Mouse (Mus musculus) adrenal gland, postnatal 4 days (tissue): ENCODE data around the gene Bcam. TPM values are rescaled to one million over a fixed set of nuclear protein-coding genes. Genes with fewer than 3 reads are reported as not detected.

Source experiments
- DNase-seq, 2 experiments: peaks; one replicate each; pipeline ENCODE4 v3.0.0; 2021 to 2022; ENCODE audit warnings: low spot score in 2 of 2, mixed read lengths in 2 of 2
- total RNA-seq, 2 experiments: library from RNA; stranded (reverse); gene quantifications; 2 replicates each; pipeline ENCODE4 v1.2.3; 2021

Gene Bcam
- total RNA-seq, 2 experiments from 2014 or later = 59.8 to 84.7 TPM

DNA sequence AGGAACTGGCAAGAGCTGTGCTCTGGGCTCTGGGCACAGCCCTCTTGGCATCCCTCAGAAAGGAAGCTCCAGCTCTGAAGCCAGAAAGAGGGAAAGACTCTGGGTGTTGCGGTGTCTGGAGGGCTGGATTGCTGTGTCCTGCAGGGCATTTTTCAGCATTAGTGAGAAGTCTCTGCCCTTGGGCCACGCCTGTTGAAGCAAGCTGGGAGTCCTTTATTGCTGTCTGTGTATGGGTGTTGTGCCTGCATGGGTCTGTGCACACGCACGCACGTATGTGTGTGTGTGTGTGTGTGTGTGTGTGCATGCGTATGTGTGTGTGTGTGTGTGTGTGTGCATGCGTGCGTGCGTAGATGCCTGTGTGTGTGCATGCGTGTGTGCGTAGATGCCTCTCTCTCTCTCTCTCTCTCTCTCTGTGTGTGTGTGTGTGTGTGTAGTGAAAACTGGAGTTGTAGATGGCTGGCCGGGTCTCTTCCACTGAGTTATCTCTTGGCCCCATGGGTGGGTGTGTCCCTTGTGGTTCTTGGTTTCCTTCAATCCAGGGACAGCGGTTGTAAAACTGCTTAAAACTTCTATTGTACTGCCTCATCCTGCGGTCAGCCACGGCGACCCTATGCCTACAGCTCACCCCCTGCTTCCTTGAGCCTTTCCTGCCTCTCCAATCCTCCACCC lies 34.3 kb downstream of the Bcam start:
- DNase-seq = no peak

- no peak for DNase-seq
Measured at GRCm38 (mm10) chr7:19734178-19734666, 36.6 kb downstream of the Bcam start.

DNA sequence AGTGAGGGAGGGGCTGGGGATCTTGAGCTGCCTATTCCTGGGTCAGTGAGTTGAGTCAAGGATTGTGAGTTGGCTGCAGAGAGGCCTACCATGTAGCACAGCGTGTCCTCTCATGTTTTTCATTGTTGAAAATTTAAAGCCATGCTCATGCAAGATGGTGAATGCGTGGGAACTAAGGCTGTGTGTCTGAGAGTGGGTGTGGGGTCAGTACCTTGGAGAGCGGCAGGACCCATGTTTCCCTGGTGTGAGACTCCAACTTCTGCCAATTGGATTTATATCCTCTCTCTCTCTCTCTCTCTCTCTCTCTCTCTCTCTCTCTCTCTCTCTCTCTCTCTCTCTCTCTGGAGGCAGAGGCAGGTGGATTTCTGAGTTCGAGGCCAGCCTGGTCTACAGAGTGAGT lies 44.3 kb downstream of the Bcam start:
- DNase-seq = no peak

- DNase-seq = no peak
Measured at GRCm38 (mm10) chr7:19724167-19724566, 46.6 kb downstream of the Bcam start.

DNA sequence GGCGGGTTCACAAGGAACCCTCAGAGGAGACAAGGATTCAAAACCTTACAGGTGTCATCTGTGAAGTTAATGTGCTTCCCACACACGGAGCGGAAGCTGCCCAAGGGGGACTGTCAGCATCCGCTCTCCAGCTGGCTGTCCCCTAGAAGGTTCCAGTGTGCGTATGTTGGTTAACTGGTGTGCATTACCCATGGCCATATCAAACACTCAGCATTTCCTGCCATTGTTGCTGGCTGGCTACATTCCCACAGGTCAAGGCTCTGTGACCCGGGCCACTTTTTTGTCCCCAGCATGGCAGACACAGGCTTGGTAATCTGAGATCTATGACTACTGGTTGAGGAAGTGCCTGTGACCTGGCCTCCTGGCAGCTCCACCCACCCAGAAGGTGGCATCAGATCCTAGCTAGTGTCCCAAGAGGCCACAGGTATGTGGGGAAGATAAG lies 48.0 kb downstream of the Bcam start:
- no peak for DNase-seq

- no peak for DNase-seq
Measured at GRCm38 (mm10) chr7:19719200-19719599, 51.6 kb downstream of the Bcam start.

DNA sequence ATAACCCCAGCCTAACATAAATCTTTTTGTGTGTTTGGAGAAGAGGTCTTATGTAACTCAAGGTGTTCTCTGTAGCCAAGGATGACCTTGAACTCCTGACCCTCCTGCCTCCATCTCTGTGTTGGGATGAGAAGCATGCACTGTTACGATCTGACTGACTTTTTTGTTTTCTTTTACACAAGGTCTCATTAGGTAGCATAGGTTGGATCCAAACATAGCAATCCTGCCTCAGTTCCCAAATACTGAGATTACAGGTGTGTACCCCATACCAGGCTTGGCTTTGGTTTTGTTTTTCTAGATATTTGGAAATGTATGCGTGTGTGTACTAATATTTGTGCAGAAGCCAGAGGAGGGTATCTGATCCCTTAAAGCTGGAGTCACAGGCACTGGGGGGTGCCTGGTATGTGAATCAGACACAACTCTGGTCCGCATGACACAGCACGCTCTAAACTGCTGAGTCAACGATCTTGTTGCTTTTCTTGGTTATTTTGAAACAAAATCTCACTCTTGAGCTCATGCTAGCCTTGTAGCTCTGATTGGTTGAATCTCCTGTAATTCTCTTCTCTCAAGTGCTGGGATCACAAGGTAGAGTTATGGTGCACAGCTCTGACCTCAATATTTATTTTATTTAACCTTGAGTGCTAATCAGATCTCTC lies 52.4 kb downstream of the Bcam start:
- DNase-seq = no peak

DNA sequence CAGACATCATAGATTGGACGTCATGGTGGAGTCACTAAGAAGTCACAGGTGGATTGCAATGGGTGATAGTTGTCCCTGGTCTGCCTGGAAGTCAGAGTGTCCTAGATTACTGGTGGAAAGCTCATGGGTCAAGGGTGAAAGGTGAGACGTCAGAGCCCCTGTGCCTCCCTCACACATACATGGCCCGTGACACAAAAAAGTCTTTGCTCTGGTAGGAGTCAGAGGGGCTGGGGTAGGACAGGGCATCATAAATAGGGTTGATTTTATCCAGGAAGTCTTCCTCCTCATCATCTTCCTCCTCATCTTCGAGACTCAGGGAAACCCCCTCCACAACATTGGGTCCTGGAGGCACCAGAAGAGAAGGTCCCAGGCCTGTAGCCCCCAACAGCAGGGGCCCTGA lies 53.5 kb downstream of the Bcam start:
- no peak for DNase-seq

DNA sequence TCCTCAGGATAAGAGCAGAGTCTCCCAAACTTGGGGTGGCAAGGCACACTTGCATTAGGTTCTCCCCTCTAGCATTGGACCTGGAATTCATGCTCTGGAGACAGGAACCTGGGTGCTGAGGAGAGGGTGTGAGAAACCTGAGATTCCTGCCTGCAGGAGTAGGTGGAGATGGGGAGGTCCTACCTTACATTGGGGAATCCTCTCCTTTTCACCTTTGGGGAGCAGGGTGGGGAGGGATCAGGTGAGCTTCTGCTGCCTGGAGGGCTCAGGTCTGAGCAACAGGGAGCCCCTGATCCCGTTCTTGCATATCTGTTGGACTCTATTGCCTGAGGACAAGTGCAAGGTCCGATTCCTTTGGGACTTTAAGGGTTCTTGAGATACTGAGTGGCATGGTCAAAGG lies 54.0 kb downstream of the Bcam start:
- no peak for DNase-seq

GRCm38 (mm10) chr7:19716055-19716682 lies 54.6 kb downstream of the Bcam start:
- no peak for DNase-seq

DNA sequence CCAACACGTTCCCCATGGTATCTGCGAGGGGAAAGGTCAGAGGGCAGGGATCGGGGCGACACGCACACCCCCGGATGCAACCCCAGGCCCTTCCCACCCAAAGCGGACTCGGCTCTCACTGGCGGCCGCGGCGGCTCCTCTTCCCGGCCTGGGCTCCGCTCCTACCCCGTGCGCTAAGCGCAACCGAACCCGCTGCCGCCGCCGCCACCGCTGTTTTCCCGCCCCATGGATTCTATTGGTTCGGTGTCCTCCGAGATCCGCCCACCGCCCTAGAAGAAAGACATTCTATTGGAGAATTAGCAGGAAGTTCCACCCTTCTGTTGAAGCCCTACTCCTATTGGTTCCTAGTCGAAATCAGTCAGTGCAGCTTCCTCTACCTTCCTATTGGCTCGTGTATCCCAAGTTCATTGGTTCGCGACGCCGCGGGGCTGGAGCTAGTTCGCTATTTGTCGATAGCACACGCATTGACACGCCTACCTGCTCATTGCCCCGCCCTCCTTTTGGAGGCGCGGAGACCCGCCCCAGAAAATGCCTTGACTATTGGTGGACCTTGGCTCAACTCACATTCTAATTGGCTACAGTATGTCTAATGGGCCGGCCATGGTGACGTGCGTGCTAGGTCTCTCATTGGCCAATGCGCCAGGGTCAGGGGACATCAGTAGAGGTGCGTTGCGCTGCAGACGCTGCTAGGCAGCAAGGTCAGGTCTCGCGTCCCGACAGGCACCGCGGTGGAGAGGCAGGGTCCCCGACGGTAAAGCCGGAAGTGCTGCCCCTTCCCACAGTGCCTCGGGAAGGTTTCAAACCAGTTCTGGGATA lies 55.4 kb downstream of the Bcam start, which contains the start of gene Tomm40:
Gene Tomm40, minus strand, starts transcription at position 200 of the 816 bp plus-strand sequence.
- DNase-seq = peak; percentile 81 to 98

GRCm38 (mm10) chr7:19714836-19715235 lies 56.0 kb downstream of the Bcam start:
- no peak for DNase-seq

DNA sequence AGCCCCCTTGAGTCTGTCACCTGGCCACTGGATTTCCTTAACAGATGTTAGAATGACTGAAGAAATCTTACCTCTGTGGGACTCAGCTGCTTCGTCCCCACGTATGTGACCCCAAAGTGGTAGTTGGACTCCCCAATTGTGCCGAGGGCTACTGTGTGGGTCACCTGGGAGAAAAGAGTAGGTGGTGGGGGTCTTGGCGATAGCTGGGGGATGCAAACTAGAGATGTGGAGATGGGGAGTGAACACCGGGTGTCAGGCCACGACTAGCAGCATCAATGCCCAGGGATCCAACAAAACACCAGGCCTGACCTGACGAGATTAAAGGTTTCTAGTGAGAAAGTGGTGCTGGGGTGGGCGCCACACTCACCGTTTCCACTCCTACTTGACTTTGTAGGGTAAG lies 57.2 kb downstream of the Bcam start:
- no peak for DNase-seq

DNA sequence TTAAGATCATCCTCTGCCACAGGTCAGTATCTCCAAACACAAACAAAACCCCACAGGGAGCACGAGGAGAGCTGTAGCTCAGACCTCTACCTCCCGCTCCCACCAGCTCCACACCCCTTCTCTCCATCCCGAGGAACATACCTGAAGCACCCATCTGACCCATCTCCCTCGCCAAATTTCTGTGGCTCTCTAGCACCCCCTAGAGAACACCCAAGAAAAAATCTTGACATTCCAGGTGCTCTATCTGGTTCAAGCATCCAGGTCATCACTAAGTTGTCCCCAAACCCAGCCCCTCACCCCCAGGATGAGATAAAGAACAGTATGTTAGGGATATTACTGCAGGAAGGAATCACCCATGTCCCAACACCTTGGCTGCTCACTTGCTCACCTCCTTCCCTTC lies 57.6 kb downstream of the Bcam start:
- DNase-seq = no peak

- DNase-seq = no peak
Measured at GRCm38 (mm10) chr7:19712414-19712813, 58.4 kb downstream of the Bcam start.

- DNase-seq = no peak
Measured at GRCm38 (mm10) chr7:19710650-19711049, 60.2 kb downstream of the Bcam start.

Other genes starting within 250 kb of the Bcam start
- 10 to 100 TPM; 66.7 to 67.1 TPM for gene Ppp1r37, start 207.9 kb downstream of the Bcam start, total RNA-seq
- gene Zfp296, start 193.7 kb downstream of the Bcam start, total RNA-seq = under 1 TPM; 0.25 to 0.39 TPM
- 10 to 100 TPM; 67.0 to 68.8 TPM for gene Gemin7, start 193.4 kb downstream of the Bcam start, total RNA-seq
- 10 to 100 TPM; 74.3 to 79.6 TPM for gene Clasrp, start 166.5 kb downstream of the Bcam start, total RNA-seq
- 10 to 100 TPM; 22.3 to 23.8 TPM for gene Relb, start 141.6 kb downstream of the Bcam start, total RNA-seq
- gene Clptm1, start 106.0 kb downstream of the Bcam start, total RNA-seq = 100 to 1,000 TPM; 112 to 116 TPM
- gene Apoc2, start 93.1 kb downstream of the Bcam start, total RNA-seq = 10 to 100 TPM in 1 of 2 experiments, 1 to 10 TPM in 1; 3.0 to 81.8 TPM
- 1 to 10 TPM; 3.2 to 9.1 TPM for gene Gm44805, start 89.6 kb downstream of the Bcam start, total RNA-seq
- 100 to 1,000 TPM in 1 of 2 experiments, 10 to 100 TPM in 1; 82.0 to 218 TPM for gene Apoc4, start 89.5 kb downstream of the Bcam start, total RNA-seq
- gene Apoc1, start 78.4 kb downstream of the Bcam start, total RNA-seq = 100 to 1,000 TPM; 390 to 714 TPM
- gene Apoe, start 71.8 kb downstream of the Bcam start, total RNA-seq = 1,000 to 10,000 TPM in 1 of 2 experiments, 100 to 1,000 TPM in 1; 636 to 2,003 TPM
- 100 to 1,000 TPM; 137 to 139 TPM for gene Tomm40, start 55.6 kb downstream of the Bcam start, total RNA-seq
- 10 to 100 TPM; 72.0 to 80.6 TPM for gene Nectin2, start 20.5 kb downstream of the Bcam start, total RNA-seq
- 1 to 10 TPM in 1 of 2 experiments, under 1 TPM in 1; 0.68 to 1.0 TPM for gene Cblc, start 25.8 kb upstream of the Bcam start, total RNA-seq
- 10 to 100 TPM in 1 of 2 experiments, 1 to 10 TPM in 1; 9.6 to 11.5 TPM for gene Bcl3, start 51.8 kb upstream of the Bcam start, total RNA-seq
- not detected for gene Gm19345, start 81.0 kb upstream of the Bcam start, total RNA-seq
- gene Ceacam16, start 90.3 kb upstream of the Bcam start, total RNA-seq = under 1 TPM in 1 of 2 experiments, not detected in 1; 0.20 TPM
- not detected for gene Ceacam19, start 116.9 kb upstream of the Bcam start, total RNA-seq
- 10 to 100 TPM; 21.6 to 22.0 TPM for gene Pvr, start 150.1 kb upstream of the Bcam start, total RNA-seq
- gene Igsf23, start 179.7 kb upstream of the Bcam start, total RNA-seq = under 1 TPM in 1 of 2 experiments, not detected in 1; 0.28 TPM
- not detected for gene Ceacam20, start 194.4 kb upstream of the Bcam start, total RNA-seq
- not detected for gene Nlrp9b, start 220.4 kb upstream of the Bcam start, total RNA-seq